Mouse (Mus musculus) CH12.LX (cell line): ENCODE measurements at regions not wholly inside any gene's neighbourhood (a gene's known extent, or its start where the extent isn't known, plus 50 kb on each side); places are given as distances from the start of the nearest gene placed in this dataset.

Experiments used
- DNase-seq: peaks from one replicate; pipeline ENCODE4 v3.0.0-alpha.2; 2013; ENCODE audit errors: extremely low read depth
- H3K27ac ChIP-seq: 2 replicates; pipeline ENCODE4 v1.5.1; 2012; ENCODE audit warnings: low read depth, mild to moderate bottlenecking, control low read depth, moderate library complexity; ENCODE audit not compliant: insufficient read depth
- H3K27me3 ChIP-seq: replicated peaks from 2 replicates; pipeline ENCODE3; 2012; ENCODE audit warnings: inconsistent platforms
- H3K36me3 ChIP-seq, 2 experiments: replicated peaks in 1 of 2; 2 replicates each; pipeline versions ENCODE3 to v1.6.1; 2012; ENCODE audit warnings: inconsistent platforms in 1 of 2, low read length in 1 of 2, mild to moderate bottlenecking in 1 of 2, mixed read lengths in 1 of 2, moderate library complexity in 1 of 2; ENCODE audit not compliant: control insufficient read depth in 1 of 2, insufficient read depth in 1 of 2
- H3K4me1 ChIP-seq, 2 experiments: 2 replicates each; pipeline ENCODE4 v1.6.1; 2012; ENCODE audit warnings: inconsistent platforms in 1 of 2, moderate library complexity in 1 of 2; ENCODE audit not compliant: insufficient read depth in 2 of 2, control insufficient read depth in 1 of 2
- H3K4me2 ChIP-seq: 2 replicates; pipeline ENCODE4 v1.6.1; 2012; ENCODE audit warnings: low read depth, mild to moderate bottlenecking, control low read depth; ENCODE audit not compliant: poor library complexity, insufficient read depth, severe bottlenecking
- H3K4me3 ChIP-seq, 3 experiments: fragments of 150-350 bp in 1 of 3; sonication (generic) in 1 of 3; replicated peaks in 1 of 3; 2 replicates each; pipeline versions ENCODE3 to v1.5.1; 2011 to 2012; ENCODE audit warnings: low read depth in 2 of 3, low read length in 2 of 3, mild to moderate bottlenecking in 2 of 3, moderate library complexity in 2 of 3, control low read depth in 1 of 3, improper control_type of control experiment in 1 of 3, inconsistent platforms in 1 of 3, mixed read lengths in 1 of 3; ENCODE audit not compliant: poor library complexity in 1 of 3
- H3K79me2 ChIP-seq: replicated peaks from 2 replicates; pipeline ENCODE4 v1.6.1; 2012; ENCODE audit warnings: mild to moderate bottlenecking, moderate library complexity; ENCODE audit not compliant: control insufficient read depth, poor library complexity, insufficient read depth, severe bottlenecking; ENCODE audit errors: extremely low read depth
- H3K9ac ChIP-seq: 2 replicates; pipeline ENCODE4 v1.6.1; 2012; ENCODE audit warnings: low read depth, mild to moderate bottlenecking, control low read depth, moderate library complexity; ENCODE audit not compliant: insufficient read depth
- H3K9me3 ChIP-seq: replicated peaks from 2 replicates; pipeline ENCODE3; 2012; ENCODE audit warnings: low read length, inconsistent platforms, mixed read lengths
- CHD1 ChIP-seq: IDR thresholded peaks from 2 replicates; pipeline ENCODE4 v1.6.1; 2012; ENCODE audit warnings: low read depth, low read length, improper control_type of control experiment, inconsistent platforms
- CHD2 ChIP-seq: IDR thresholded peaks from 2 replicates; pipeline ENCODE4 v1.6.1; 2011; ENCODE audit warnings: low read length, improper control_type of control experiment
- EP300 ChIP-seq: IDR thresholded peaks from 2 replicates; pipeline ENCODE4 v1.6.1; 2011; ENCODE audit warnings: low read length, improper control_type of control experiment
- ETS1 ChIP-seq: conservative IDR thresholded peaks from 2 replicates; pipeline ENCODE4 v1.6.1; 2012; ENCODE audit warnings: low read depth, mild to moderate bottlenecking, inconsistent platforms, low read length, improper control_type of control experiment, moderate library complexity
- GABPA ChIP-seq: IDR thresholded peaks from 2 replicates; pipeline ENCODE4 v1.6.1; 2012; ENCODE audit warnings: low read depth, low read length, improper control_type of control experiment, inconsistent platforms; ENCODE audit not compliant: insufficient replicate concordance
- IRF4 ChIP-seq: IDR thresholded peaks from 2 replicates; pipeline ENCODE4 v1.6.1; 2014; ENCODE audit warnings: low read depth, mild to moderate bottlenecking, inconsistent platforms, low read length, improper control_type of control experiment
- JUND ChIP-seq: conservative IDR thresholded peaks from 2 replicates; pipeline ENCODE4 v1.6.1; 2011; ENCODE audit warnings: low read depth, low read length, improper control_type of control experiment
- KAT2A ChIP-seq: IDR thresholded peaks from 2 replicates; pipeline ENCODE4 v1.6.1; 2012; ENCODE audit warnings: low read length, improper control_type of control experiment, inconsistent platforms; ENCODE audit not compliant: insufficient replicate concordance
- MAFK ChIP-seq: IDR thresholded peaks from 2 replicates; pipeline ENCODE4 v1.6.1; 2011; ENCODE audit warnings: low read length, improper control_type of control experiment; ENCODE audit not compliant: insufficient replicate concordance
- MYC ChIP-seq: IDR thresholded peaks from 2 replicates; pipeline ENCODE4 v1.6.1; 2011; ENCODE audit warnings: low read depth, mild to moderate bottlenecking, improper control_type of control experiment, low read length
- PAX5 ChIP-seq: IDR thresholded peaks from 2 replicates; pipeline ENCODE4 v1.6.1; 2012; ENCODE audit warnings: low read length, inconsistent platforms, mixed read lengths
- POLR2A ChIP-seq: IDR thresholded peaks from 2 replicates; pipeline ENCODE4 v1.6.1; 2011; ENCODE audit warnings: low read depth, mild to moderate bottlenecking, improper control_type of control experiment, low read length
- POLR2AphosphoS2 ChIP-seq: IDR thresholded peaks from 2 replicates; pipeline ENCODE4 v1.6.1; 2011; ENCODE audit warnings: low read depth, low read length, improper control_type of control experiment
- RAD21 ChIP-seq: IDR thresholded peaks from 2 replicates; pipeline ENCODE4 v1.6.1; 2011; ENCODE audit warnings: low read depth, mild to moderate bottlenecking, low read length, improper control_type of control experiment, moderate library complexity
- RCOR1 ChIP-seq: conservative IDR thresholded peaks from 2 replicates; pipeline ENCODE4 v1.6.1; 2012; ENCODE audit warnings: low read depth, mild to moderate bottlenecking, inconsistent platforms, low read length, improper control_type of control experiment
- SMC3 ChIP-seq: IDR thresholded peaks from 2 replicates; pipeline ENCODE4 v1.6.1; 2011; ENCODE audit warnings: low read depth, low read length, improper control_type of control experiment
- TCF12 ChIP-seq: IDR thresholded peaks from 2 replicates; pipeline ENCODE4 v1.6.1; 2014; ENCODE audit warnings: low read depth, mild to moderate bottlenecking, inconsistent platforms, low read length, improper control_type of control experiment
- USF1 ChIP-seq: IDR thresholded peaks from 2 replicates; pipeline ENCODE4 v1.6.1; 2014; ENCODE audit warnings: low read depth, mild to moderate bottlenecking, inconsistent platforms, low read length, improper control_type of control experiment
- ZC3H11A ChIP-seq: IDR thresholded peaks from 2 replicates; pipeline ENCODE4 v1.6.1; 2012; ENCODE audit warnings: low read depth, mild to moderate bottlenecking, inconsistent platforms, low read length, improper control_type of control experiment
- ZKSCAN1 ChIP-seq: IDR thresholded peaks from 2 replicates; pipeline ENCODE4 v1.6.1; 2012; ENCODE audit warnings: low read depth, inconsistent platforms, low read length, improper control_type of control experiment, borderline replicate concordance
- ZNF384 ChIP-seq: IDR thresholded peaks from 2 replicates; pipeline ENCODE4 v1.6.1; 2012; ENCODE audit warnings: low read depth, low read length, improper control_type of control experiment, inconsistent platforms
- dilution Hi-C: fragments of 300-500 bp; cut with MboI; formaldehyde crosslinking; loops from 2 replicates; pipeline ENCODE4 v1.14.3; 2020; ENCODE audit warnings: low sequenced_read_pairs; ENCODE audit not compliant: extremely low pct_unique_long_range_greater_than_20kb, extremely low pct_ligation_motif_present
- in situ Hi-C: fragments of 300-500 bp; cut with MboI; formaldehyde crosslinking; loops from 3 replicates; pipeline ENCODE4 v1.14.3; 2019; ENCODE audit warnings: low sequenced_read_pairs, low pct_ligation_motif_present, low pct_unique_long_range_greater_than_20kb, mixed read lengths

GRCm38 (mm10) chr10:99676557-99677098, 82.8 kb downstream of the Csl start:
- H3K4me1 ChIP-seq = no peaks in the 10 kb centered on the region
- dilution Hi-C loops = no loop called here
- no peak for TF ChIP-seq CHD2
- TF ChIP-seq POLR2A = no peak
- TF ChIP-seq USF1 = no peak
- no peak for TF ChIP-seq MAFK
- no peak for TF ChIP-seq EP300
- TF ChIP-seq, all 38 proteins: peak for 0
- Histone ChIP-seq H3K79me2 (no peaks in the 10 kb centered on the region), H3K4me2 (no peak overlapping the region), H3K9ac (no peak overlapping the region), H3K36me3 (no peaks in the 10 kb centered on the region), H3K9me3 (peaks cover 8% of the 10 kb centered on the region), H3K27ac (no peak overlapping the region), H3K27me3 (no peaks in the 10 kb centered on the region), H3K4me3 (no peak overlapping the region)
- in situ Hi-C loops = no loop called here
- DNase-seq = no peak

GRCm38 (mm10) chr10:99678096-99678495, 81.4 kb downstream of the Csl start:
- H3K9ac ChIP-seq = no peak overlapping the region
- in situ Hi-C loops (no loop called here), dilution Hi-C loops (no loop called here)
- no peaks in the 10 kb centered on the region for H3K36me3 ChIP-seq
- H3K79me2 ChIP-seq = no peaks in the 10 kb centered on the region
- no peaks in the 10 kb centered on the region for H3K27me3 ChIP-seq
- H3K4me1 ChIP-seq = no peaks in the 10 kb centered on the region
- H3K27ac ChIP-seq = no peak overlapping the region
- no peak for DNase-seq
- TF ChIP-seq PAX5 = no peak
- TF ChIP-seq ETS1 = no peak
- TF ChIP-seq RCOR1 = no peak
- no peak for TF ChIP-seq CHD1
- no peak for TF ChIP-seq POLR2AphosphoS2
- no peak for TF ChIP-seq ZC3H11A
- TF ChIP-seq ZNF384 = no peak
- TF ChIP-seq IRF4 = no peak
- TF ChIP-seq ZKSCAN1 = no peak
- TF ChIP-seq POLR2A = no peak
- TF ChIP-seq JUND = no peak
- TF ChIP-seq KAT2A = no peak
- no peak for TF ChIP-seq RAD21
- TF ChIP-seq MAFK = no peak
- TF ChIP-seq EP300 = no peak
- TF ChIP-seq SMC3 = no peak
- TF ChIP-seq TCF12 = no peak
- TF ChIP-seq GABPA = no peak
- TF ChIP-seq MYC = no peak
- H3K4me2 ChIP-seq = no peak overlapping the region
- H3K4me3 ChIP-seq = no peak overlapping the region
- peaks cover 10% of the 10 kb centered on the region for H3K9me3 ChIP-seq
